Mouse (Mus musculus) monocyte, adult 5-6 weeks (primary cell): Measurements from ENCODE around the gene Il18bp. TPM values are rescaled to one million over a fixed set of nuclear protein-coding genes. Genes with fewer than 3 reads are reported as not detected.
"Not testable (repeated sequence)": the region's sequence is repeated elsewhere in the genome, so short reads cannot be mapped to it uniquely, and the experiment has no call there.

Experiments used
- ATAC-seq: fragments of 153-309, 156-312 bp; replicated peaks from 2 replicates; pipeline ENCODE4 v1.8.0; 2017; ENCODE audit warnings: mild to moderate bottlenecking; ENCODE audit not compliant: low TSS enrichment, insufficient number of reproducible peaks, severe bottlenecking, poor library complexity, low FRiP score
- total RNA-seq: library from RNA; stranded (forward); fragments of 200-1000, 200-491, 200-594 nt; gene quantifications from 3 replicates; pipeline ENCODE4 v1.2.3, GENCODE M21; 2017

Il18bp gene
- total RNA-seq = 3.0 to 5.8 TPM (median 3.8 TPM) in 3 replicates

DNA sequence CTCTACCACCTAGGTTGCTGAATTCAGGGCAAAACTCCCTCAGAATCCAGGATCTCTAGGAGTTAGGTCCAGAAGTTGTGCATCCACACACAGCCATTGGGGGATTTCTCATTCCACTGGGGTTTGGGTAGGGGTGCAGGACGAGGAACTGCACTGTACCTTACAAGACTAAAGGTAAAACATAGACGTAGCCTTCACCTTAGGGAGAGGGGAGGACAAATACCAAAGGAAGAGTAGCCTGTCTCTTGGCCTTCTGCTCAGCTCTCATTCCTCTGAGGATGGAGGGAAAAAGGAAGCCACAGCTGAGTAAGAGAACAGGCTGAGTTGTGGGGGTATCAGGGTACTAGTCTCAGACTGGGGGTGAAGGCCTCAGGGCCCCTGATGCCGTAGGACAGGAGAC lies at the start of gene Il18bp:
TSS of gene Il18bp (minus strand) at position 101 of the 400 bp plus-strand sequence.
- no peak for ATAC-seq

DNA sequence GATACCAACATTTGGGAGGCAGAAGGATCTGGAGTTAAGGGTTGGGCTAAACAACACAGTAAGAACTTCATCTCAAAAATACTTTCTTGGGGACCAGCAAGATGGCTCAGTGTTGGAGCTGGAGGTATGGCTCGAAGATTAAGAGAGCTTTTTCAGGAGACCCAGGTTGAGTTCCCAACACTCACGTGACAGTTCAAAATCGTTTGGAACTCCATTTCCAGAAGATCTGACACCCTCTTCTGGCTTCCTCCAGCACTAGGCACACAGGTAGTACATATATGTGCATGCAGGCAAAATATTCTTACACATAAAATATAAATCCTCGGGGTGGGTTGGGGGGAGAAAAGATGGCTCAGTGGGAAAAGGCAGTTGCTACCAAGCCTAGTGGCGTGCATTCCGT lies 47.9 kb upstream of the Il18bp start:
- ATAC-seq = no peak

DNA sequence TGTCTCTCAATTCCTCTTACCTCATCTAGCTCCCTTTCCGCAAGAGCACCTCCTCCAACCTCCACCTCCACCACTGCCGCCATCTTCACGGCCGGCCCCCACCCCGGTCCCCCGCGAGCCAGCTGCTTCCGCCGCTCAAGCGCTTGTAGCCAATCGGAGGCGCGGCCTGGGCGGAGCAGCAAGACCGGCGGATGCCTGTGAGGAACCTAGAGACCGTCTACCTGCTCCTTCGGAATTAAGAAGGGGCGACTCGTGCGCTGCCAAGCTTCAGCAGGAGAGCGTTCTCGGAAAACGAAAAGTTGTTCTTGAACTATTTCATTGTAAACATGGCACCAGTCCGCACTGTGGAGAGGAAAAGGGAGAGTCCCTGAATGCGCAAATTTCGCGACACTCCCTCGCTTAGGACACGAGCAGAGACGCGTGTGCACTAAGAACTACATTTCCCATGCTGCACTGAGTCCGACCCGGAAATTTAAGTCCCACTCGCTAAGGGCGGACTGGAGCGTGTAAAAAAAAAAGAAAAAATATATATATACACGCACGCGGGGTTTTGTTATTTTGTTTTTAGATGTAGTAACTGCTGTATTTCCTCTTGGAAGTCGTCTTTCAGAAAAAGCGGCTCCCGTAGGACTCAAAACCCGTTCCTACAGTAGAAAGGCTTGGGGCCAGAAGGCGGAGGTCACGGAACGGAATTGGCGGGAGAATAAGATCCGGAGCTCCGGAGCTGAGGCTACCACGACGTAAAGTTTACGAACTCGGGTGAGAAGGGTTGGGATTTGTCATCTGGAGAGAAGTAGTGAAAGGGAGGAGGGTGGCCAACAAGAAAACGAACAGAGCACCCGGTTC lies 46.8 kb upstream of the Il18bp start, which contains the start of the genes Rnf121, Xndc1 and Xntrpc:
TSS of gene Rnf121 (minus strand) at position 424 of the 846 bp plus-strand sequence.
TSS of gene Xndc1 (plus strand) at position 466 of the 846 bp plus-strand sequence.
TSS of gene Xntrpc (plus strand) at position 668 of the 846 bp plus-strand sequence.
- peak; percentile 96 for ATAC-seq

DNA sequence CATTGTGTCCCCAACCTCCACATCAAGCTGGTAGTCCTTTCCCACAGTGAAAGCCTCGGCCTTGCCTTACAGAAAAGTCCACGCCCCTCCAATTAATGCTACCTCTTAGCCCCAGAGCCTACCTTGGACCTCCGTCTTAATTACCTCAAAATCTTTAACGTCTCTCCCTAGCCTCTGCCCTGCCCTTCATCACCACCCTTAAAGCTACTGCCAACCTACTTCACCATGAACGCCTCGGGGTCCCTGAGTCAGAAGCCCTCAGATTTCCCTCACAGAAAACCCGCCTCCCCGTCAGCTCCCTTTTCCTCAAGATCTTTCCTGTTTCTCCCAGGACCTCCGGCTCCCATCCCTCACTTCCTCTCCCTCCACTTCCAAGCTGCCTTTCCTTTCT lies 46.2 kb upstream of the Il18bp start:
- 0 out of 2 replicates have a peak, but pooled peaks have one; percentile 2 for ATAC-seq

DNA sequence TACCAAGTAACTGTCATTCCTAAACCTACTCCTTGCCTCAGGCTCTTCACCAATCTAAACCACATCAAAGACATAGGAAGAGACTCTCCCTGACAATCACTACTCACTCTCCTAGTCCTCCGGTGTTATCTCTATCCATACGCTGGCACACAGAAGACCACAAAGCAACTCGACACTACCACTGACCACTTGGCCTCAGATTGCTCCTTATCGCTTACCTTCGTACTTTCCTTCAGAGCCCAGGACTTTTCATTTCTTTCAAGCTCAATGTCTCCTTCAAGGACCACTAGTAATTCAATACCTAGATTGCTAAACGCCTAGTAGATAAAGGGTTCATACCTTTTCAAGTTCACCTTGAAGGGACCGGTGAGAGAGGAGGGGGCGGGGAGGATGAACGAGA lies 45.4 kb upstream of the Il18bp start:
- ATAC-seq = no peak

DNA sequence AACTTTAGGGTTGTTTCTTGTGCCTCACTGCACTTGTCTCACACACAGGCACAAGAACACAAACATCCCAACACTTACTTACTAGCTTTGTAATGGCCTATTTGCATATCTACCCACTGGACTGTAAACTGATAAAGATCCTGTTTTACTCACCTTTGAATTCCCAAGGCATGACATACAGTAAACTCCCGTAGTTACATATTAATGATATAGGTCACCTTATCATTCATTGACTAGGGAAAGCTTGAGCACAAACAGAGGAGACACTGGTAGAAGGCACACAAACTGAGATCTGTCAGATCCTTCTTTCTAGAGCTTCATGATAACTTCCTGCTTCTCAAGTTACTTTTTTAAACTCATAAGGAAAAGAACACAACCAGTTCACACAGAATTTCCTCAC lies 43.7 kb upstream of the Il18bp start:
- ATAC-seq = no peak

DNA sequence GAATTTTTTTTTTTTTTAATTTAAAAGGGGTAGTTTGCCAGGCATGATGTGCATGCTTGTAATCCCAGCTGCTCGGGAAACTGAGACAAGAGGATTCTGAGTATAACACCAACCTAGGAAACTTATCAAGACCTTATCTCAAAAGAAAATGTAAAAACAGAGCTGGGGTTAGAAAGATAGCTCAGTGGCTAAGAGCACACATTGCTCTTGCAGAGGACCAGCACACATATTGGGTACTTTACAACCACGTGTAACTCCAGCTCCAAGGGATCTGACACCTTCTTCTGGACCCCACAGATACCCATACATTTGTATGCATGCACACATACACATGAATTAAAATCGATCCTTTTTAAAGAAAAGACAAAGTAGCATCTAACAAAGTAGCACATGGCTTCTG lies 42.9 kb upstream of the Il18bp start:
- no peak for ATAC-seq

DNA sequence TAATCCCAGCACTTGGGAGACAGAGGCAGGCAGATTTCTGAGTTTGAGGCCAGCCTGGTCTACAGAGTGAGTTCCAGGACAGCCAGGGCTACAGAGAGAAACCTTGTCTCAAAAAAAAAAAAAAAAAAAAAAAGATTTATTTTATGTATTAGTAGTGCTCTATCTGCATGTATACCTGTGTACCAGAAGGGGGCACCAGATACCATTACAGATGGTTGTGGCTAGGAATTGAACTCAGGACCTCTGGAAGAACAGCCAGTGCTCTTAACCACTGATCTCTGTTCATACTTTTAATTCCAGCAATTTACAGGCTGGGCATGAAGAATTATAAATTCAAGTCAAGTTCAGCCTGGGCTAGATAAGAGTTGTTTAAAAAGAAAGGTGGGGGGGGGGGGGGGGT lies 30.0 kb upstream of the Il18bp start:
- ATAC-seq = not testable (repeated sequence)

- no peak for ATAC-seq
Observed at GRCm38 (mm10) chr7:102042314-102042713, 23.8 kb upstream of the Il18bp start.

DNA sequence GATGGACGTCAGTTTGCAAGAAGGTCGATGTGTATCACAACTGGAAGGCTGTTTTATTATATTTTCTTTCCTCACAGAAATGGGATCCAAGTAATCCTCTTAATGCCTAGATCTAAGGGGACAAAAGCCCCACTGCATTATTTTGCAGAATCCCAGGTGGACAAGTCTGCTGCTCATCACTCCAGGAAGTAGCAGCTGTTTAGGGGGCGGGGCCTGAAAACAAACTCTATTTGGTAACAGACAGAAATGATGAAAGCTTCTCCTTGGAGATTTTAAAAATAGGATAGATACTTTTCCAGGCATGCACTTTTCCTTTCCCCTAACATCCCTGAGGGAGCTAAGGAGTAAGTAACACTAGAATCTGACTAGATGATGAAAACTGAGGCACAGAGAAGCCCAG lies 18.8 kb upstream of the Il18bp start:
- no peak for ATAC-seq

DNA sequence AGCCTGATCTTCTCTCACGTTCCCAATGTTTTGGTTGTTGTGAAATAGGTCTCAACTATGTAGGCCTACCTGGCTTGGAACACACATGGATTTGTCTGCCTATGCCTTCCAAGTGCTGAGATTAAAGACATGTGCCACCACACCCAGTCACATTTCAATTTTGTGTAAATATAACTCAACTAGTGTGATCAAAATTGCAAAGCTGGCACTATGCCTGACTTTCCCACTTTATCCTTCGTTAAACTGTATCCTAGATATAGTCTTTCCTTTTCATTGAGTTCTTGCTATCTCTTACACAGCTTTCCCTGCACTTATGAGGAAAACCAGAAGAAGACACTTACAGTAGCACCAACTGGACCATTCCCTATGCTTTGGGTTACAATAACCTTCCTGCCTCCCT lies 17.0 kb upstream of the Il18bp start:
- ATAC-seq = no peak

DNA sequence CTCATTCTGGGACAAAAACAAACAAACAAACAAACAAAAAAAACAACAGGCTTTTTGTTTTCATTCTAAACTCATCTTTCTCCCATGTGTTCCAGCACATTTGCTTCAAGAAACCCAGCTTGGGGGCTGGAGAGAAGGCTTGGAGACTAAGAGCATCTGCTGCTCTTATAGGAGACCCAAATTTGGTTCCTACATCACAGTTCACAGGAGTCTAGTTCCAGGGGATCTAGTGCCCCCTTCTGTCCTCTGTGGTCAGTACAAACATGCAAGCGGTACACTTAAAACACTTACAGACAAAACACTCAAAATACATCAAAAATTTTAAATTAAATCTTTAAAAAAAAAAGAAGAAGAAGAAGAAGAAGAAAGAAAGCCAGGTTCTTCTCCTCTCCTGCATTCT lies 16.4 kb upstream of the Il18bp start:
- ATAC-seq = no peak

GRCm38 (mm10) chr7:102025187-102026119 lies 7.0 kb upstream of the Il18bp start:
- ATAC-seq = no peak

- no peak for ATAC-seq
Observed at GRCm38 (mm10) chr7:102023821-102024220, 5.3 kb upstream of the Il18bp start.

DNA sequence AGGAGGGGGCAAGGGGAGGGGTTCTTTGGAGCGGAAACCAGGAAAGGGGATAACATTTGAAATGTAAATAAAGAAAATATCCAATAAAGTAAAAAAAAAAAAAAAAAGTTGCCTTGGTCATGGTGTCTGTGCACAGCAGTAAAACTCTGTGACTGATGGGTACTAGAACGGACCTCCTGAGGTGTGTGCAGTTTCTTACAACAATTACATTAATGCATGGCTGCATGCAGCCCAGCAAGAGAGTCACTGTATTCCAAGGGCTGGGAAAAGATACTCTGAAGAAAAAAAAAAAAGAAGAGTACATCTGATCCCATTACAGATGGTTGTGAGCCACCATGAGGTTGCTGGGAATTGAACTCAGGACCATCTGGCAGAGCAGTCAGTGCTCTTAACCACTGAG lies 2.4 kb upstream of the Il18bp start:
- ATAC-seq = not testable (repeated sequence)

GRCm38 (mm10) chr7:102019362-102019761 lies 872 bp upstream of the Il18bp start:
- no peak for ATAC-seq

- no peak for ATAC-seq
Observed at GRCm38 (mm10) chr7:102018034-102018433, 456 bp downstream of the Il18bp start.

DNA sequence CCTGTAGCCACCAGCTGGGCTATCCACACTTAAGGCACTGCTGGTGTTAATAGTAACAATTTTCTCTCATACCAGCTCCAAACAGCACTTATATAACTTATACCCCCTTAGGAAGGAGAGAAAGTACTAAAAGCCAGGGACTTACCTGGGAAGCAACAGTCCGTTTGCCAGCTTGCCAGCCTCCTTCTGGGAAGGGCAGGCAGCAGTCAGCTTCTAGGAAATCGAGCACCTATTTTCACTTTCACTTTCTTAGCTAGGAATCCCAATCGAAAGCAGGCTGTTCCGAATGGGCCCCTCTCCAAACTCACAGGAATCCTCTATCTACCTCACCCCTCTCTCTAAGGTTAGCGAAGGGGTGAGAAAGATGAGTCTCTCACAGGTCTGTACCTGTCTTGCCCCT lies 1.0 kb downstream of the Il18bp start:
- no peak for ATAC-seq

- ATAC-seq = no peak
Observed at GRCm38 (mm10) chr7:102016936-102017335, 1.6 kb downstream of the Il18bp start.
